Mouse (Mus musculus): ENCODE results near the gene Slc22a14. TPM values are rescaled to one million over a fixed set of nuclear protein-coding genes. Genes with fewer than 3 reads are reported as not detected.

Gene Slc22a14
- total RNA-seq, 4 experiments from 2014 or later = 0.31 to 0.47 TPM; not detected in 2

GRCm38 (mm10) chr9:119145137-119145536 is 220.2 kb downstream of the Slc22a14 start:
- DNase-seq (ENCODE audit: low spot score) = no peak

DNA sequence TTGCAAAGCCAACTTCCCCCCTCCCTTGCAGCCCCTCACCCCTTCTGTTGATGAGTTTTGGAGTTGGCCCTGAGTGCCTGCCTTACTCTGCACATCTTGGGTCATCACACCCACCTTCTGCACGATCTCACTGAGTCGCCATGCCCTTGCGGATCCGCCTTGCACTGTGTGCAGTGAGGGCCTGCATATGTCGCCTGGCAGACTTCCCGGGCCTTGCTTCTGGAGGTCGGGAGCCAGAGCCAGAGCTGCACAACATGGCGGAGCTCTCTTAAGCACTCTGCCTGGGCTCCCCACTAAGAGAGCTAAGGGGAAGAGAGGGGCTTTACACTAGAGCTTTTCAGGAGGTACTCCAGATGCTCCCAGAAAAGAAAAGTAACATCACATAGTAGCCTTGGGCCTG is 220.7 kb downstream of the Slc22a14 start:
- no peak for DNase-seq (ENCODE audit: low spot score)

GRCm38 (mm10) chr9:119143372-119143771 is 222.0 kb downstream of the Slc22a14 start:
- DNase-seq (ENCODE audit: low spot score) = no peak

- no peak for DNase-seq (ENCODE audit: low spot score)
Measured at GRCm38 (mm10) chr9:119142066-119142465, 223.3 kb downstream of the Slc22a14 start.

- no peak for DNase-seq (ENCODE audit: low spot score)
Measured at GRCm38 (mm10) chr9:119138836-119139235, 226.5 kb downstream of the Slc22a14 start.

- DNase-seq (ENCODE audit: low spot score) = no peak
Measured at GRCm38 (mm10) chr9:119130692-119131091, 234.7 kb downstream of the Slc22a14 start.

- no peak for DNase-seq (ENCODE audit: low spot score)
Measured at GRCm38 (mm10) chr9:119128436-119129181, 236.7 kb downstream of the Slc22a14 start.

- no peak for DNase-seq (ENCODE audit: low spot score)
Measured at GRCm38 (mm10) chr9:119122596-119123369, 242.6 kb downstream of the Slc22a14 start.

- DNase-seq (ENCODE audit: low spot score) = no peak
Measured at GRCm38 (mm10) chr9:119120168-119120560, 245.2 kb downstream of the Slc22a14 start.

Other genes starting within 250 kb of the Slc22a14 start
- 1 to 10 TPM; 1.1 to 1.7 (median 1.4) TPM for gene Acaa1b, start 208.5 kb downstream of the Slc22a14 start, total RNA-seq (2022)
- not detected for gene Gm47289, start 206.4 kb downstream of the Slc22a14 start, total RNA-seq (2022)
- gene Slc22a13, start 156.5 kb downstream of the Slc22a14 start, total RNA-seq (2022) = not detected
- 10 to 100 TPM; 52.5 to 63.2 (median 55.3) TPM for gene Oxsr1, start 43.1 kb downstream of the Slc22a14 start, total RNA-seq (2022)
- gene Acaa1a, start 25.9 kb downstream of the Slc22a14 start, total RNA-seq (2022) = 10 to 100 TPM; 75.1 to 88.4 (median 78.0) TPM
- 10 to 100 TPM; 10.7 to 12.5 (median 11.4) TPM for gene Myd88, start 24.1 kb downstream of the Slc22a14 start, total RNA-seq (2022)
- under 1 TPM; 0.25 to 0.41 (median 0.39) TPM for gene Xylb, start 8.2 kb downstream of the Slc22a14 start, total RNA-seq (2022)
- gene Acvr2b, start 36.6 kb upstream of the Slc22a14 start, total RNA-seq (2022) = 1 to 10 TPM; 3.5 to 7.6 (median 5.4) TPM
- 1 to 10 TPM; 2.4 to 3.3 (median 2.8) TPM for gene Exog, start 79.4 kb upstream of the Slc22a14 start, total RNA-seq (2022)
- 100 to 1,000 TPM; 176 to 234 (median 203) TPM for gene Scn5a, start 213.5 kb upstream of the Slc22a14 start, total RNA-seq (2022)